Mouse (Mus musculus): ENCODE results near the gene Myo1d.

- no peak for TF ChIP-seq CTCF (IDR thresholded peaks at IDR 0.05)
- TF ChIP-seq EP300 (IDR thresholded peaks at IDR 0.05) = no peak
Measured at GRCm38 (mm10) chr11:80487904-80488587, 291.8 kb downstream of the Myo1d start.
